Mouse (Mus musculus) c-Kit-positive CD71-positive TER-119-positive erythroid progenitor cells, embryonic 14.5 days (primary cell): Measurements from ENCODE around the gene Hmgn2.
"Not testable (repeated sequence)": the region's sequence is repeated elsewhere in the genome, so short reads cannot be mapped to it uniquely, and the experiment has no call there.

Experiments
- DNase-seq: peaks from one replicate; pipeline ENCODE4 v3.0.0-alpha.2; 2013; ENCODE audit warnings: low spot score

The Hmgn2 gene

GRCm38 (mm10) chr4:133923743-133924142 lies 44.7 kb downstream of the Hmgn2 start:
- DNase-seq: no peak

- not testable (repeated sequence) for DNase-seq
Measured at GRCm38 (mm10) chr4:133918093-133918825, 50.2 kb downstream of the Hmgn2 start.
